Mouse (Mus musculus): ENCODE data around the gene Sema6c. TPM values are rescaled to one million over a fixed set of nuclear protein-coding genes. Genes with fewer than 3 reads are reported as not detected.

Sema6c gene
- polyA plus RNA-seq, 1 experiment from 2014 or later, result 5.8 TPM

DNA sequence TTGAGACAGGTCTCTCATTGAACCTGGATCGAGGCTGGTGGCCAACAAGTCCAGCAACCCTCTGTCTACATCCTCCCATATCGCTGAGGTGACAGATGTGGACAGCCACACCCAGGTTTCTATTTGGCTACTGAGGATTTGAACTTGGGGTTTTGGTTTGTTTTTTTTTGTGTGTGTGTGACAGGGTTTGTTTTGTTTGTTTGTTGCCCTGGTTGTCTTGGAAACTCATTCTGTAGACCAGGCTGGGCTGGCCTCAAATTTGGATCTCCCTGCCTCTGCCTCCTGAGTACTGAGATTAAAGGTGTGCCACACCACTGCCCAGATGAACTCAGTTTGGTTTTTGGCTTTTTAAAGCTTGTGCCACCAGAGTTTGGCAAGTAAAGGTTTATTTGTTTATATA, 62.8 kb downstream of the Sema6c start:
- Histone ChIP-seq H3K4me3 (ENCODE audit: control insufficient read depth in 1 of 2, insufficient read depth in 1 of 2, low read depth in 1 of 2, low read length in 2 of 2) (no peak overlapping the region), H3K9me3 (ENCODE audit: control insufficient read depth, low read length) (no peaks in the 10 kb centered on the region), H3K4me1 (ENCODE audit: control insufficient read depth in 2 of 2, insufficient read depth in 2 of 2, low read length in 2 of 2) (peaks cover 3 to 24% of the 10 kb centered on the region in 2 experiments), H3K27me3 (ENCODE audit: control insufficient read depth, insufficient read depth, low read length) (no peaks in the 10 kb centered on the region), H3K9ac (ENCODE audit: low read length) (no peak overlapping the region), H3K36me3 (ENCODE audit: control insufficient read depth, insufficient read depth, low read length) (peaks cover 45% of the 10 kb centered on the region), H3K27ac (replicated peaks in 1 of 2; ENCODE audit: control insufficient read depth in 1 of 2, insufficient read depth in 1 of 2, low read depth in 2 of 2, low read length in 2 of 2) (no peak overlapping the region), H3K4me2 (ENCODE audit: low read length) (no peak overlapping the region)
- 84% methylated on average over 2 of the region's 2 CpGs for WGBS
- no peak for ATAC-seq (ENCODE audit: insufficient number of reproducible peaks, insufficient read depth, low FRiP score, low read depth)

Small RNAs within 50 kb of the gene (microRNA-seq; reads per million reads assigned to microRNA genes)
- gene Mir8099-1, result not detected

Other genes with a start within 250 kb of the Sema6c start
- 71.7 and 74.5 TPM in 2 replicates for gene Selenbp1, start 227.4 kb upstream of the Sema6c start, polyA plus RNA-seq (2014; fragmentation: Nextera tagmentation; extraction: Ambion mirVana)
- gene Rfx5, start 206.4 kb upstream of the Sema6c start, polyA plus RNA-seq (2014; fragmentation: Nextera tagmentation; extraction: Ambion mirVana), result 6.9 and 8.1 TPM in 2 replicates
- 17.4 and 21.8 TPM in 2 replicates for gene Pi4kb, start 185.7 kb upstream of the Sema6c start, polyA plus RNA-seq (2014; fragmentation: Nextera tagmentation; extraction: Ambion mirVana)
- 13.5 and 16.9 TPM in 2 replicates for gene Zfp687, start 145.0 kb upstream of the Sema6c start, polyA plus RNA-seq (2014; fragmentation: Nextera tagmentation; extraction: Ambion mirVana)
- 176 and 188 TPM in 2 replicates for gene Psmd4, start 117.8 kb upstream of the Sema6c start, polyA plus RNA-seq (2014; fragmentation: Nextera tagmentation; extraction: Ambion mirVana)
- gene Pip5k1a, start 53.5 kb upstream of the Sema6c start, polyA plus RNA-seq (2014; fragmentation: Nextera tagmentation; extraction: Ambion mirVana), result 11.9 and 12.7 TPM in 2 replicates
- gene Vps72, start 49.4 kb upstream of the Sema6c start, polyA plus RNA-seq (2014; fragmentation: Nextera tagmentation; extraction: Ambion mirVana), result 87.5 and 95.7 TPM in 2 replicates
- 1.6 and 2.2 TPM in 2 replicates for gene Tmod4, start 36.0 kb upstream of the Sema6c start, polyA plus RNA-seq (2014; fragmentation: Nextera tagmentation; extraction: Ambion mirVana)
- 58.5 and 58.7 TPM in 2 replicates for gene Scnm1, start 26.4 kb upstream of the Sema6c start, polyA plus RNA-seq (2014; fragmentation: Nextera tagmentation; extraction: Ambion mirVana)
- gene Lysmd1, start 26.4 kb upstream of the Sema6c start, polyA plus RNA-seq (2014; fragmentation: Nextera tagmentation; extraction: Ambion mirVana), result 8.1 and 8.4 TPM in 2 replicates
- 2.6 and 3.3 TPM in 2 replicates for gene Tnfaip8l2, start 18.1 kb upstream of the Sema6c start, polyA plus RNA-seq (2014; fragmentation: Nextera tagmentation; extraction: Ambion mirVana)
- 6.6 and 7.9 TPM in 2 replicates for gene Gabpb2, start 57.5 kb downstream of the Sema6c start, polyA plus RNA-seq (2014; fragmentation: Nextera tagmentation; extraction: Ambion mirVana)
- 61.7 and 63.3 TPM in 2 replicates for gene Cdc42se1, start 68.3 kb downstream of the Sema6c start, polyA plus RNA-seq (2014; fragmentation: Nextera tagmentation; extraction: Ambion mirVana)
- gene Mllt11, start 71.7 kb downstream of the Sema6c start, polyA plus RNA-seq (2014; fragmentation: Nextera tagmentation; extraction: Ambion mirVana), result 12.6 and 14.2 TPM in 2 replicates
- gene Gm128, start 81.1 kb downstream of the Sema6c start, polyA plus RNA-seq (2014; fragmentation: Nextera tagmentation; extraction: Ambion mirVana), result 0.23 and 0.46 TPM in 2 replicates
- gene Bnipl, start 90.7 kb downstream of the Sema6c start, polyA plus RNA-seq (2014; fragmentation: Nextera tagmentation; extraction: Ambion mirVana), result not detected in 2 replicates
- gene Mindy1, start 120.9 kb downstream of the Sema6c start, polyA plus RNA-seq (2014; fragmentation: Nextera tagmentation; extraction: Ambion mirVana), result 25.6 and 28.8 TPM in 2 replicates
- 29.8 and 31.7 TPM in 2 replicates for gene Prune1, start 121.6 kb downstream of the Sema6c start, polyA plus RNA-seq (2014; fragmentation: Nextera tagmentation; extraction: Ambion mirVana)
- gene Anxa9, start 146.7 kb downstream of the Sema6c start, polyA plus RNA-seq (2014; fragmentation: Nextera tagmentation; extraction: Ambion mirVana), result 0.88 TPM in 2 replicates
- 118 and 123 TPM in 2 replicates for gene Cers2, start 154.3 kb downstream of the Sema6c start, polyA plus RNA-seq (2014; fragmentation: Nextera tagmentation; extraction: Ambion mirVana)
- gene Setdb1, start 196.7 kb downstream of the Sema6c start, polyA plus RNA-seq (2014; fragmentation: Nextera tagmentation; extraction: Ambion mirVana), result 22.1 and 24.4 TPM in 2 replicates
- not detected in 2 replicates for gene 4930558C23Rik, start 242.4 kb downstream of the Sema6c start, polyA plus RNA-seq (2014; fragmentation: Nextera tagmentation; extraction: Ambion mirVana)

Data from heart, embryonic 14.5 days (tissue).